Comparison of ENCODE assay signal across 17 mouse cellular contexts in the genomic region with DNA sequence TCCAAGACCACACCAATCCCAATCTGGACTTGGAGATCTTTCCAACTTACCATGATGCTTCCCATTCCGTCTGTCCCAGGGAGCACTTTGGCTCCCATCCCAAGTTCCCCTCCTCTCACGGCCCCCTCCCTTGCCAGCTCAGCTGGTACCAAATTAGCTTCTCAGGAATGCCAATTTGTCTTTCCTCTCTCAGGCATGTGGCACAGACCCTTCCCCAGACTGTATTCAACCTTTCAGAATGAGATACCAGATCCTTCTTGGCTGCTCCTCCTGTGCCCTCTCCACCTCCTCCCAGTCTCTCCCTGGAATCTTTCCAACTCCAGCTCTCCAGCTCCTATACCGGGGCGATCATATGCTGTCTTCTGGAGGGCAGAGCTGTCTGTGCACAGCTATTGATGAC.
DNase-seq lines count a peak whose midpoint lies in the region; ATAC-seq lines count a peak whose summit lies in the region.
"Had no signal": no experiment of that assay in that cellular context is flagged by ENCODE, and none has a peak within 500 bp of the region (broad histone marks: within the 10 kb centered on the region; RNA-seq: fewer than 3 reads in every experiment).

No protein-coding gene starts in this region.

- ATAC-seq in forebrain, embryonic 13.5 days: peak; percentile 76
- no peak for ATAC-seq in forebrain, embryonic 12.5 days (ENCODE audit: low FRiP score)
- peak; percentile 76 for ATAC-seq in forebrain, embryonic 16.5 days
- ATAC-seq: intestine, postnatal 0 days had no signal

- 41% methylated on average over 4 of the region's 4 CpGs for WGBS in forebrain, embryonic 13.5 days
- 63% methylated on average over 4 of the region's 4 CpGs for WGBS in forebrain, embryonic 12.5 days
- 29% methylated on average over 4 of the region's 4 CpGs for whole genome bisulfite sequencing in forebrain, embryonic 16.5 days

- DNase-seq in layer of hippocampus, adult 9-11 months: peak; percentile 21
- no peak for DNase-seq in layer of hippocampus, postnatal 25 days (ENCODE audit: extremely low spot score in 1 of 2, low spot score in 1 of 2)
- DNase-seq in cerebellum, adult 11 months: peak; percentile 60
- no peak for DNase-seq in adrenal gland, adult 2 months
- no peak for DNase-seq in gastrocnemius, postnatal 36 days
- DNase-seq: gastrocnemius, postnatal 10 days; kidney, postnatal 36 days; liver; lung, postnatal 10 days; right cerebral cortex, adult 18-20 months; thymus, adult 2 months had no signal

- 0 out of 2 replicates have a peak, but pooled peaks cover 4% of the 10 kb centered on the region for H3K27me3 ChIP-seq in forebrain, embryonic 13.5 days
- H3K27me3 ChIP-seq in forebrain, embryonic 12.5 days: peaks cover 7% of the 10 kb centered on the region; the same call in 1 of the 2 replicates
- no peaks in the 10 kb centered on the region for H3K27me3 ChIP-seq in forebrain, embryonic 16.5 days (replicated peaks; ENCODE audit: control insufficient read depth, insufficient read depth, low read length)

- no peak overlapping the region for H3K4me3 ChIP-seq in forebrain, embryonic 13.5 days
- H3K4me3 ChIP-seq in forebrain, embryonic 12.5 days (replicated peaks): no peak overlapping the region
- H3K4me3 ChIP-seq in forebrain, embryonic 16.5 days (replicated peaks; ENCODE audit: low read length): no peak overlapping the region
- H3K4me3 ChIP-seq: left cerebral cortex, adult 2 months; midbrain, embryonic 10.5 days had no signal

- H3K4me1 ChIP-seq in forebrain, embryonic 13.5 days: peaks cover 29% of the 10 kb centered on the region
- H3K4me1 ChIP-seq in forebrain, embryonic 12.5 days: peaks cover 13% of the 10 kb centered on the region
- peaks cover 35% of the 10 kb centered on the region for H3K4me1 ChIP-seq in forebrain, embryonic 16.5 days (replicated peaks; ENCODE audit: control insufficient read depth, insufficient read depth, low read length)

- H3K4me2 ChIP-seq in forebrain, embryonic 13.5 days: no peak overlapping the region
- no peak overlapping the region for H3K4me2 ChIP-seq in forebrain, embryonic 12.5 days
- H3K4me2 ChIP-seq in forebrain, embryonic 16.5 days (ENCODE audit: low read length): no peak overlapping the region

- intact Hi-C loops in gastrocnemius, postnatal 36 days (cut with DNase I): no loop called here

- H3K36me3 ChIP-seq in forebrain, embryonic 13.5 days (ENCODE audit: poor library complexity, severe bottlenecking): no peaks in the 10 kb centered on the region
- H3K36me3 ChIP-seq in forebrain, embryonic 12.5 days (replicated peaks): no peaks in the 10 kb centered on the region
- H3K36me3 ChIP-seq in forebrain, embryonic 16.5 days (ENCODE audit: control insufficient read depth, insufficient read depth): no peaks in the 10 kb centered on the region
- H3K36me3 ChIP-seq: midbrain, embryonic 10.5 days had no signal

- no peak overlapping the region for H3K27ac ChIP-seq in forebrain, embryonic 13.5 days
- H3K27ac ChIP-seq in forebrain, embryonic 12.5 days: no peak overlapping the region
- H3K27ac ChIP-seq in forebrain, embryonic 16.5 days (ENCODE audit: low read length): 0 out of 2 replicates have a peak overlapping the region, but pooled peaks have one; percentile 1
- H3K27ac ChIP-seq: left cerebral cortex, adult 2 months had no signal

- H3K9me3 ChIP-seq in forebrain, embryonic 13.5 days (replicated peaks): no peaks in the 10 kb centered on the region
- H3K9me3 ChIP-seq in forebrain, embryonic 12.5 days: no peaks in the 10 kb centered on the region
- no peaks in the 10 kb centered on the region for H3K9me3 ChIP-seq in forebrain, embryonic 16.5 days (ENCODE audit: control insufficient read depth, low read length)
- H3K9me3 ChIP-seq: midbrain, embryonic 10.5 days had no signal

- no peak overlapping the region for H3K9ac ChIP-seq in forebrain, embryonic 13.5 days
- no peak overlapping the region for H3K9ac ChIP-seq in forebrain, embryonic 12.5 days
- H3K9ac ChIP-seq in forebrain, embryonic 16.5 days (replicated peaks; ENCODE audit: low read depth, low read length): no peak overlapping the region

Comparison
In these comparisons a context has a peak if more than half of its experiments do, and no peak if none do; other contexts are left out.
1. DNase-seq: peak in layer of hippocampus, adult 9-11 months (single experiment) and cerebellum, adult 11 months (single experiment); none in layer of hippocampus, postnatal 25 days (0 of 2), adrenal gland, adult 2 months (single experiment) and gastrocnemius, postnatal 36 days (0 of 2).